Mouse (Mus musculus) thymus, postnatal 25 days (tissue): Measurements from ENCODE around the gene Ctdnep1.

Experiments used
- DNase-seq: peaks from one replicate; pipeline ENCODE4 v3.0.0; 2022

Ctdnep1 gene

GRCm38 (mm10) chr11:69981141-69981762 lies at the start of gene Ctdnep1:
TSS of gene Ctdnep1 (plus strand) at chr11:69981156.
- DNase-seq, result no peak

- no peak for DNase-seq
Observed at GRCm38 (mm10) chr11:69931769-69932168, 49.2 kb upstream of the Ctdnep1 start.

- DNase-seq, result peak; percentile 43
Observed at GRCm38 (mm10) chr11:69932254-69932653, 48.7 kb upstream of the Ctdnep1 start.

GRCm38 (mm10) chr11:69933066-69933465 lies 47.9 kb upstream of the Ctdnep1 start:
- no peak for DNase-seq

- DNase-seq, result peak; percentile 94
Observed at GRCm38 (mm10) chr11:69934169-69934568, 46.8 kb upstream of the Ctdnep1 start.

- DNase-seq, result no peak
Observed at GRCm38 (mm10) chr11:69934681-69935080, 46.3 kb upstream of the Ctdnep1 start.

GRCm38 (mm10) chr11:69935137-69935879 lies 45.6 kb upstream of the Ctdnep1 start, which contains the start of gene Ybx2:
TSS of gene Ybx2 (plus strand) at chr11:69935796.
- DNase-seq, result peak; percentile 93

GRCm38 (mm10) chr11:69936156-69936555 lies 44.8 kb upstream of the Ctdnep1 start:
- no peak for DNase-seq

GRCm38 (mm10) chr11:69936714-69937347 lies 44.1 kb upstream of the Ctdnep1 start:
- DNase-seq, result no peak

GRCm38 (mm10) chr11:69937385-69937784 lies 43.6 kb upstream of the Ctdnep1 start:
- no peak for DNase-seq

- no peak for DNase-seq
Observed at GRCm38 (mm10) chr11:69937834-69938233, 43.1 kb upstream of the Ctdnep1 start.

- DNase-seq, result no peak
Observed at GRCm38 (mm10) chr11:69938401-69938979, 42.5 kb upstream of the Ctdnep1 start.

GRCm38 (mm10) chr11:69939181-69939580 lies 41.8 kb upstream of the Ctdnep1 start:
- no peak for DNase-seq

- no peak for DNase-seq
Observed at GRCm38 (mm10) chr11:69939731-69940130, 41.2 kb upstream of the Ctdnep1 start.

- DNase-seq, result no peak
Observed at GRCm38 (mm10) chr11:69940962-69941361, 40.0 kb upstream of the Ctdnep1 start.

GRCm38 (mm10) chr11:69945216-69945615 lies 35.7 kb upstream of the Ctdnep1 start:
- no peak for DNase-seq

GRCm38 (mm10) chr11:69945997-69946891 lies 34.7 kb upstream of the Ctdnep1 start:
- no peak for DNase-seq

- no peak for DNase-seq
Observed at GRCm38 (mm10) chr11:69947337-69948065, 33.5 kb upstream of the Ctdnep1 start.

GRCm38 (mm10) chr11:69948066-69948762 lies 32.7 kb upstream of the Ctdnep1 start, which contains the start of gene Slc2a4:
TSS of gene Slc2a4 (minus strand) at chr11:69948188.
- DNase-seq, result peak; percentile 94

- peak; percentile 87 for DNase-seq
Observed at GRCm38 (mm10) chr11:69948763-69949150, 32.2 kb upstream of the Ctdnep1 start.
